Mouse (Mus musculus) T-helper 17 cell (primary cell): ENCODE measurements around the gene Plpp7.

ENCODE experiments used
- in situ Hi-C, 2 experiments: fragments of 300-600 bp; cut with MboI, MseI; formaldehyde crosslinking; loops; 1 replicate in 1 of 2; 2 replicates in 1 of 2; pipeline ENCODE4 v1.15.1; 2025; ENCODE audit warnings: high pct_unique_total_duplicates in 2 of 2

The Plpp7 gene

GRCm38 (mm10) chr2:32132567-32132992 lies 37.3 kb downstream of the Plpp7 start:
- in situ Hi-C loops = loop anchor here (5.0 to 10.0 kb wide), 5 partner anchors 48 to 832 kb away; partner anchors contain the start of genes Aif1l (in 1 of the 2), Fam78a (in 1 of the 2), Lrsam1 (in 1 of the 2) and Rpl12 (in 1 of the 2)

GRCm38 (mm10) chr2:32134039-32134438 lies 38.7 kb downstream of the Plpp7 start:
- in situ Hi-C loops = loop anchor here (5.0 to 10.0 kb wide), 5 partner anchors 49 to 831 kb away; partner anchors contain the start of genes Aif1l (in 1 of the 2), Fam78a (in 1 of the 2), Lrsam1 (in 1 of the 2) and Rpl12 (in 1 of the 2)

GRCm38 (mm10) chr2:32137667-32138266 lies 42.4 kb downstream of the Plpp7 start:
- in situ Hi-C loops = loop anchor here (5.0 to 10.0 kb wide), 4 partner anchors 35 to 827 kb away; partner anchors contain the start of genes Fam78a (in 1 of the 2), Lrsam1 (in 1 of the 2) and Rpl12 (in 1 of the 2)

DNA sequence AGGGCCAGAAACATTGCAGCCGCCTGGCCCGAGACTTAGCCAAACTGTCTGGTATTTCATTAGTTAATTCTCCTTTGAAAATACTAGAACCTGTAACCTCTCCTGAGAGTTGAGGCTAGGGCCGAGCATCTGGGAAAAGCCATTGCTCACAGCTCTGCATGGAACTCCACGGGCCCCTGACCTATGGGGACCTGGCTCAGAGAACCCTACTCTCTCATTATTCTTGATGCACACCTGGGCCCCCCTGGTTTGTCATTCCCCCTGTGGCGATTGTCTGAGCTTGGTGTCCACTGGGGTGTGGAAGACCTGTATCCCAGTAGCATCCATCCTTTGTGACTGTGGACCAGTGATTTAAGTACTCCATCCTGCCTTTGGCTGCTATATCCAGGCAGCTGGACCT lies 44.0 kb downstream of the Plpp7 start:
- in situ Hi-C loops = loop anchor here (5.0 to 10.0 kb wide), 4 partner anchors 33 to 825 kb away; partner anchors contain the start of genes Fam78a (in 1 of the 2), Lrsam1 (in 1 of the 2) and Rpl12 (in 1 of the 2)

DNA sequence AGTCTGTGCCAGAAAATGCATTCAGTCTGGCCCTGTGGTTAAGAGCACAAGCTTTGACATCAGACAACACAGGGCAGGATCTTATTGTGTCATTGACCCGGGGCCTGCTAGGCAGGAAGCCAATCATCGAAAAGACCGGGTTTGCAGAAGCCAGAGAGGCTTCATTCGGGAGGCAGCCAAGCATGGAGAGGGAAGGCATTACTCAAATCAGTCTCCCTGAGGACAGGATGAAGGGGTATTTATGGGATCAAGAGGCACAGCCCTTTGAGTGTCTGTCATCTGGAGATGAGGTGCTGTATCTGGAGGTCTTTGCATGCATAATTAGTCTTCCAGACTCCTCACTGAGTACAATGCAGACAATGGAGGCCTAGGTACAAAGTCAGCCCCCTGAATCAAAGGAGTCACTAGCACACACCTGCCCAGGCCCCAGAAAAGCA lies 45.2 kb downstream of the Plpp7 start:
- in situ Hi-C loops = no loop called here

- in situ Hi-C loops = no loop called here
These were observed 46.3 kb downstream of the Plpp7 start for GRCm38 (mm10) chr2:32141602-32142001.

DNA sequence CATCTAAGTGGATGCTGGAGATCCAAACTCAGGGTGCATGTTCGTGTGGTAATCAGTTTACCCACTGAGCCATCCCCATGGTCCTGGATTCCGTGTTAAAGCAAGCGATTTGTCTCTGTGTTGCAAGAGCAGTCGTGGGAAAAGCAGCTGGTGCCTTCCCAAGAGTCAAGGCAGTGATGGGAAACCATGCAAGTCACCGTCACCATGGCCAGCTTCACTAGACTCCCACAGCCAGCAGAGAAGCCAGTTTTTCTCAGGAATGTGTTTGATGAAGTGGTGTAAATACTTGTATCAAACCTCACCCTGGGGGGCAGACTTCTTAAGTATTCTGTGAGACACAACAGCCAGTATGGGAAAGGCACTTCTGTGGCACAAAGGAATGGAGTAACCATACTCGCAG lies 47.0 kb downstream of the Plpp7 start:
- in situ Hi-C loops = no loop called here

DNA sequence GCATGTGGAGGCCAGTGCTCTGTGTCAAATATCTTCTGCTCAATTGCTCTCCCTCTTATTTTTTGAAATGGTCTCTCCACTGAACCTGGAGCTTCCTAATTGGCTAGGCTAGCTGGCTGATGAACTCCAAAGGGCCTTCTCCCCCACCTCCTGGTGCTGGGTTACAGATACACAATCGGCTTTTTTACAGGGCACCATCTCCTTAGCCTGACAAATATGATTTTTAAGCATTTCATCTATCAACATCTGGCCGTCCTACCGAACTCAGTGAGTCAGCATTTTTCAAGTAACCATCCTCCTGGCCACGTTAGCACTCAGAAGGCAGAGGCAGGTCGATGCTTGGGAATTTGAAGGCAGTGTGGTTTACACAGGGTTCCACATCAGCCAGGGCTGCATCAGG lies 49.3 kb downstream of the Plpp7 start:
- in situ Hi-C loops = no loop called here

DNA sequence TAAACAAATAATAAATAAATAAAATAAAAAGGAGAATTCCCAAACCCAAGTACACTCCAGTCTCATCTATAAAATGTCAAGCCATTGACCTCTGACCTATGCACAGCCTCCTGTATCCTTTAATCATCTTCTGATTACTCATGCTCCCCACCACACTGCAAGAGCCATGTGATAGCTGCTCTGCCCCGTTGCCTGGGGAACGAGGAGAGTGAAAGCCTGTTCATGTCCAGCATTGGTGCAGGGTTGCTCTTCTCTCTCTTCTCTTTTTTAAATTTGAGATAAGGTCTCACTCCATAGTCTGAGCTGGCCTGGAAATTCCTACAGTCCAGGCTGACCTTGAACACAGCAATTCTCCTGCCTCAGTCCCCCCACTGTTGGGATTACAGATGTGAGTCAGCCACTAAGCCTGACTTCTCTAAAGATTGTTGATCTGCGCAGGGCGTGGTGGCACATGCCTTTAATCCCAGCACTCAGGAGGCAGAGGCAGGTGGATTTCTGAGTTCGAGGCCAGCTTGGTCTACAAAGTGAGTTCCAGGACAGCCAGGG lies 51.4 kb downstream of the Plpp7 start:
- in situ Hi-C loops = no loop called here

DNA sequence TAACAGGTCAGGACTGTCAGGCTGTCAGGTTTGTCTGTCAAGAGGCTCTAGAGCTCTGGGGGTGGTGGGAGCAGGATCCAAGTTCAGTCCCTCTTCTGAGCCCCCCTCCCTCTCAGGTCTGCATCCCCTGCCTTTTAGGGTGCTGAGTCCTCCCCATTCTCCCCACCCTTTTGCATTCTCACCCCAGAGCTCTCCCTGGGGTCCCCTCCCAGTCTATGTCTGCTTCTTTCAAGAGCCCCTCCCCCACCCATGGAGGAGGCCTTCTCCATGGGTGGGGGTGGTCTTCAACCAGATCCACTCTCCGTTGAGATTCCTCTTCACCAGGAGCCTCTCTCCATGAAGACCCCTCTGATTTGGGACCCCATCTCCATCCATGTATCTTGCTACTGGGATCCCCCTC lies 54.8 kb downstream of the Plpp7 start:
- in situ Hi-C loops = loop anchor here in 1 of 2 experiments (10.0 kb wide), 1 partner anchor 725 kb away; the partner anchor contains the start of gene Fam129b

GRCm38 (mm10) chr2:32150562-32150923 lies 55.2 kb downstream of the Plpp7 start:
- in situ Hi-C loops = loop anchor here in 1 of 2 experiments (10.0 kb wide), 1 partner anchor 724 kb away; the partner anchor contains the start of gene Fam129b

DNA sequence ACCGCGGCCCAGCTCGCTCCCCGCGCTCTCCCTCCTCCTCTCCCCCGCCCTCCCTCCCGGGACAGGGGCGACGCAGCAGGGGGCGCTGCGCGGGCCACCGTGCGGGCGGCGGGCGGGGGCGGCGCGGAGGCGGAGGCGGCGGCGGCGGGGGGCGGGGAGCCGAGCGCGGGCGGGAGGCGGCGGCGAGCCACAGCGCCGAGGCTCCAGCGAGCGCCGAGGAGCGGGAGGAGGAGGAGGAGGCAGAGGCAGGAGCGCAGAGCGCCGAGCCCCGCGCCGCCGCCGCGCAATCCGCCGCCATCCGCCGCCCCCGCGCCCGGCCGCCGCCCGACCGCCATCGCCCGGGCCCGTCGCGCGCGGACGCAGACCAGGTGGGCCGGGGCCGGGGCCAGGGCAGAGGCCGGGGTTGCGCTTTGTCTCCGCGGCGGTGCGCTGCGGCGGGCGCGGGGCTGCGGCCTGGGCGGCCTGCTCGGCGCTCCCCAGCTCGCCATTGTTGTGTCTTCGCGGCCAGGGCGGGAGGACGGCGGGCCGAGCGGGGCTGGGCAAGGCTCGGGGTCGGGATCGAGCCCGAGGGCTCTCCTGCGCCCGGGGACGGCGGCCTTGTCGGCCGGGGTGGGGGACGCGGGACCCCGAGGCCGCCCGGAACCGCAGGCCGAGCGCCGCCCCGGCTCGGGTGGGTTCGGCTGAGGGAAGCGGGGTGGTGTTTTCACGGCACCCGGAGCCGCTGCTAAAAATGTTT lies 55.8 kb downstream of the Plpp7 start, which contains the start of gene Prrc2b:
Gene Prrc2b (plus strand): TSS at position 159 of the 736 bp plus-strand sequence.
- in situ Hi-C loops = loop anchor here in 1 of 2 experiments (10.0 kb wide), 1 partner anchor 724 kb away; the partner anchor contains the start of gene Fam129b

GRCm38 (mm10) chr2:32151660-32152366 lies 56.5 kb downstream of the Plpp7 start:
- in situ Hi-C loops = loop anchor here in 1 of 2 experiments (10.0 kb wide), 1 partner anchor 723 kb away; the partner anchor contains the start of gene Fam129b

DNA sequence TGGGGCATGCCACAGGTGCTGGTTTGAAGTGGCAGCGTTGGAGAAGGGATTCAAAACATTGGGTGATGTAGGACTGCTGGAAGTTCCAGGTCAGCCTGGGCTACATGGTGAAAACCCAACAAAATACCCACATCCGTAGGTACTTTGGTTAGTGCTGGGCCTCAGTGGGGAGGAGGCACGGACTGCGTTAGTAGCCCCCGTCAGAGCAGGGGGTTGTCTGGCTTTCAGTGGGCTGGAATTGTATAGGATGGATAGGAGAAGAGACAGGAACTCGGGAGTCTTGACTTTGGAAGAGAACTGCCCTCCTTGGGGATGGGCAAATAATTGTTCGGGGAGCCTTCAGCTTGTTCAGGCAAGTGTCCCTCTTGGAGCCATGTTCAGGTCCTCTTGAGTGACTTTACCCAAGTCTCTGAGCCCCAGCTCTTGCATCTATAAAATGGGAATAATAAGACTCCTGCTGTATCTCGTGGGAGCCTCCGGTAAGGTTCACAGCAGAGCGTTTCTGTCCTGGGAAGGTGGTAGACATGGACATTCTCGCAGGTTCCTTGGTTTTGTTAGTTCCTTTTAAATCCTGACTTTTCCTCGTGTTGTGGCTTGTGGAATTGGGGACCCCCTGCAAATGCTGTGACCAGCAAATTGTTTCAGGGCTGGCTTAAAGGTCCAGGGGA lies 57.2 kb downstream of the Plpp7 start:
- in situ Hi-C loops = loop anchor here in 1 of 2 experiments (10.0 kb wide), 1 partner anchor 722 kb away; the partner anchor contains the start of gene Fam129b

- in situ Hi-C loops = loop anchor here in 1 of 2 experiments (10.0 kb wide), 1 partner anchor 722 kb away; the partner anchor contains the start of gene Fam129b
These were observed 57.9 kb downstream of the Plpp7 start for GRCm38 (mm10) chr2:32153041-32153790.

- in situ Hi-C loops = loop anchor here in 1 of 2 experiments (10.0 kb wide), 1 partner anchor 721 kb away; the partner anchor contains the start of gene Fam129b
These were observed 58.4 kb downstream of the Plpp7 start for GRCm38 (mm10) chr2:32153791-32154119.

GRCm38 (mm10) chr2:32154334-32154997 lies 59.1 kb downstream of the Plpp7 start:
- in situ Hi-C loops = loop anchor here in 1 of 2 experiments (10.0 kb wide), 1 partner anchor 720 kb away; the partner anchor contains the start of gene Fam129b

DNA sequence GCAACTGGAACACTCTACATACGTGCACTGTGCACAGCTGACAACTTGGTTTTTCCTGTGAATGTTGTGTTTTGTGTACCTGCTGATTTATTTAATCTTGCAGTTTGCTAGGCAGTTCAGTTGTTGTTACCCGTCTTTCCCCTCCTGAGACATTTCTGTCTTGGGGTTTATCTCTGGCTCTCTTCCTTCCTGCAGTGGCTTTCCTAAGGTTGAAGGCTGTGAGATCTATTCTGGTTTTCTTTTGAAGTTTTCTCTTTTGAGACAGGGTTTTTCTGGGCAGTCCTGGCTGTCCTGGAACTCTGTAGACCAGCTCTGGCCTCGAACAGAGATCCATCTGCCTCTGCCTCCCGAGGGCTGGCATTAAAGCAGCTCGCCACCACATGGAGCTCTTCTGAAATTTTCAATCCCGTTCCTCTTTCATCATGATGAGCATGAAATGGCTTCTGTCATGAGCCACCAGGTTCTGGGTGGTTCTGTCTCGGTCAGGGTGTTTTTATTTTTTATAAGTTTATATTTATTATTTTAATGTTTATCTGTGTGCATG lies 59.7 kb downstream of the Plpp7 start:
- in situ Hi-C loops = loop anchor here in 1 of 2 experiments (10.0 kb wide), 1 partner anchor 720 kb away; the partner anchor contains the start of gene Fam129b
